Mouse (Mus musculus): ENCODE measurements around the gene Wap.
A peak's percentile ranks its signal among the peaks of the same experiment; 100 is the strongest.
"Not testable (repeated sequence)": the region's sequence is repeated elsewhere in the genome, so short reads cannot be mapped to it uniquely, and the experiment has no call there.

Wap gene

GRCm38 (mm10) chr11:6638537-6638936, at the start of gene Wap:
Gene Wap, minus strand, starts transcription at chr11:6638637.
- DNase-seq (ENCODE audit: low spot score), result no peak

GRCm38 (mm10) chr11:6684741-6685140, 46.3 kb upstream of the Wap start:
- no peak for DNase-seq (ENCODE audit: low spot score)

- no peak for DNase-seq (ENCODE audit: low spot score)
These were observed 42.0 kb upstream of the Wap start for GRCm38 (mm10) chr11:6680397-6680818.

GRCm38 (mm10) chr11:6679694-6680396, 41.4 kb upstream of the Wap start:
- no peak for DNase-seq (ENCODE audit: low spot score)

- no peak for DNase-seq (ENCODE audit: low spot score)
These were observed 39.1 kb upstream of the Wap start for GRCm38 (mm10) chr11:6677530-6677929.

- no peak for DNase-seq (ENCODE audit: low spot score)
These were observed 38.2 kb upstream of the Wap start for GRCm38 (mm10) chr11:6676641-6677040.

- no peak for DNase-seq (ENCODE audit: low spot score)
These were observed 37.0 kb upstream of the Wap start for GRCm38 (mm10) chr11:6675402-6675801.

GRCm38 (mm10) chr11:6674701-6675100, 36.3 kb upstream of the Wap start:
- no peak for DNase-seq (ENCODE audit: low spot score)

- DNase-seq (ENCODE audit: low spot score), result no peak
These were observed 32.4 kb upstream of the Wap start for GRCm38 (mm10) chr11:6670826-6671225.

- DNase-seq (ENCODE audit: low spot score), result no peak
These were observed 31.6 kb upstream of the Wap start for GRCm38 (mm10) chr11:6670044-6670443.

GRCm38 (mm10) chr11:6669041-6669440, 30.6 kb upstream of the Wap start:
- DNase-seq (ENCODE audit: low spot score), result no peak

GRCm38 (mm10) chr11:6666634-6667033, 28.2 kb upstream of the Wap start:
- DNase-seq (ENCODE audit: low spot score), result no peak

GRCm38 (mm10) chr11:6661206-6661605, 22.8 kb upstream of the Wap start:
- DNase-seq (ENCODE audit: low spot score), result no peak

GRCm38 (mm10) chr11:6658271-6658670, 19.8 kb upstream of the Wap start, which contains the start of gene Ramp3:
Gene Ramp3, plus strand, starts transcription at chr11:6658521.
- DNase-seq (ENCODE audit: low spot score), result no peak

- peak; percentile 90 for DNase-seq (ENCODE audit: low spot score)
These were observed 16.5 kb upstream of the Wap start for GRCm38 (mm10) chr11:6654903-6655302.

- not testable (repeated sequence) for DNase-seq (ENCODE audit: low spot score)
These were observed 14.5 kb upstream of the Wap start for GRCm38 (mm10) chr11:6652978-6653377.

GRCm38 (mm10) chr11:6650519-6650918, 12.1 kb upstream of the Wap start:
- DNase-seq (ENCODE audit: low spot score), result no peak

GRCm38 (mm10) chr11:6647831-6648724, 9.6 kb upstream of the Wap start:
- no peak for DNase-seq (ENCODE audit: low spot score)

- no peak for DNase-seq (ENCODE audit: low spot score)
These were observed 6.1 kb upstream of the Wap start for GRCm38 (mm10) chr11:6644566-6644965.

GRCm38 (mm10) chr11:6639072-6639471, 635 bp upstream of the Wap start:
- no peak for DNase-seq (ENCODE audit: low spot score)

- DNase-seq (ENCODE audit: low spot score), result no peak
These were observed 2.3 kb downstream of the Wap start for GRCm38 (mm10) chr11:6636150-6636549.

GRCm38 (mm10) chr11:6629655-6630054, 8.8 kb downstream of the Wap start:
- DNase-seq (ENCODE audit: low spot score), result no peak

GRCm38 (mm10) chr11:6628568-6628967, 9.9 kb downstream of the Wap start:
- DNase-seq (ENCODE audit: low spot score), result peak; percentile 49

All from layer of hippocampus, adult 11-12 months (tissue).